Mouse (Mus musculus): ENCODE measurements at regions not wholly inside any gene's neighbourhood (a gene's known extent, or its start where the extent isn't known, plus 50 kb on each side); places are given as distances from the start of the nearest gene placed in this dataset.

DNA sequence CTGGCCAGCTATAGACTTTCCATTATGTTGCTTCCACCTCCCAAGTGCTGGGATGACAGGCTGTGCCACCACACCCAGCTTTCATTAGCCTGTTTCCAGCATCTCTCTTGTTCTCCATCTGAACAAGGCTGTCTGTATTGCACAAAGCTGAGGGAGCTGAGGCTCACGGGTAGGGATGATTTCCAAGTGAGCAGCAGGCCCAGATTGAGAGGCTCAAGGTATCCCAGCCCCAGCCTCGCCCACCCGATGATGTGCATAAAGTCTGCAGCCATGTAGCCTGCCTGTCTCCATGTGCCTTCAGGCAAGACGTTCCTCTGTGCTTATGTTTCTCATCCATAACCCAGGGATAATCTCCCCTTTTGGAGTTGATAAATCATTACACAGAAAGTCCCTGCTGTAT is 57.5 kb upstream of the Gsc start:
- Histone ChIP-seq H3K27ac (ENCODE audit: low read depth, low read length) (no peak overlapping the region), H3K4me3 (ENCODE audit: low read depth, low read length) (no peak overlapping the region), H3K36me3 (ENCODE audit: control insufficient read depth, insufficient read depth) (no peaks in the 10 kb centered on the region), H3K9ac (ENCODE audit: low read depth, low read length) (no peak overlapping the region), H3K4me1 (replicated peaks; ENCODE audit: control insufficient read depth, insufficient read depth, low read length) (no peaks in the 10 kb centered on the region), H3K9me3 (ENCODE audit: control insufficient read depth) (no peaks in the 10 kb centered on the region), H3K4me2 (replicated peaks; ENCODE audit: low read depth) (no peak overlapping the region), H3K27me3 (replicated peaks; ENCODE audit: control insufficient read depth, insufficient read depth, low read length) (no peaks in the 10 kb centered on the region)
- 72% methylated on average over 4 of the region's 4 CpGs for WGBS
- no peak for TF ChIP-seq CTCF (IDR thresholded peaks at IDR 0.05; ENCODE audit: low read depth)
- ATAC-seq, result no peak

Measured in intestine, postnatal 0 days (tissue).